Mouse (Mus musculus) ES-Bruce4 (cell line): ENCODE results near the gene Tmem40.
A peak's percentile ranks its signal among the peaks of the same experiment; 100 is the strongest.

Experiments
- CTCF ChIP-seq: IDR thresholded peaks from one replicate; pipeline ENCODE4 v1.8.1; 2011; ENCODE audit warnings: low read depth, low read length
- EP300 ChIP-seq: IDR thresholded peaks from 2 replicates; pipeline ENCODE4 v1.6.1; 2011; ENCODE audit warnings: low read depth, low read length; ENCODE audit not compliant: insufficient read depth
- POLR2A ChIP-seq: IDR thresholded peaks from one replicate; pipeline ENCODE4 v1.8.1; 2011; ENCODE audit warnings: low read length; ENCODE audit not compliant: insufficient read depth

- TF ChIP-seq EP300 = 0 out of 2 replicates have a peak, but pooled peaks have one; percentile 12
- peak; percentile 66 for TF ChIP-seq POLR2A
- TF ChIP-seq CTCF = no peak
These were observed 18.6 kb downstream of the Tmem40 start for GRCm38 (mm10) chr6:115743569-115743968.
